Mouse (Mus musculus): ENCODE measurements around the gene Cyp4f16.

GRCm38 (mm10) chr17:32534068-32534467 is 2.3 kb upstream of the Cyp4f16 start:
- TF ChIP-seq CTCF (IDR thresholded peaks at IDR 0.05; ENCODE audit: extremely low read depth, insufficient read depth, insufficient read length, insufficient replicate concordance): no peak
- TF ChIP-seq POLR2A (IDR thresholded peaks at IDR 0.05; ENCODE audit: low read depth, low read length): no peak
